Mouse (Mus musculus): ENCODE data around the gene Fblim1.

Fblim1 gene

GRCm38 (mm10) chr4:141539213-141539767 is 66.6 kb downstream of the Fblim1 start:
- no peak for DNase-seq (ENCODE audit: low spot score)

GRCm38 (mm10) chr4:141538408-141539212 is 67.3 kb downstream of the Fblim1 start, which contains the start of gene Spen:
TSS of gene Spen (minus strand) at chr4:141538597.
- DNase-seq (ENCODE audit: low spot score), result peak; percentile 88

GRCm38 (mm10) chr4:141537706-141538407 is 68.0 kb downstream of the Fblim1 start:
- DNase-seq (ENCODE audit: low spot score), result peak; percentile 46

GRCm38 (mm10) chr4:141537226-141537610 is 68.7 kb downstream of the Fblim1 start:
- peak; percentile 25 for DNase-seq (ENCODE audit: low spot score)

GRCm38 (mm10) chr4:141536291-141537225 is 69.3 kb downstream of the Fblim1 start:
- peak; percentile 23 for DNase-seq (ENCODE audit: low spot score)

GRCm38 (mm10) chr4:141534947-141535680 is 70.8 kb downstream of the Fblim1 start:
- peak; percentile 35 for DNase-seq (ENCODE audit: low spot score)

GRCm38 (mm10) chr4:141530979-141531378 is 74.9 kb downstream of the Fblim1 start:
- DNase-seq (ENCODE audit: low spot score), result no peak

- no peak for DNase-seq (ENCODE audit: low spot score)
Observed at GRCm38 (mm10) chr4:141528938-141529337, 77.0 kb downstream of the Fblim1 start.

- no peak for DNase-seq (ENCODE audit: low spot score)
Observed at GRCm38 (mm10) chr4:141526936-141527650, 78.8 kb downstream of the Fblim1 start.

Measured in T-cell, adult 2 months (primary cell).